Mouse (Mus musculus): ENCODE measurements around the gene Med26. TPM values are rescaled to one million over a fixed set of nuclear protein-coding genes. Genes with fewer than 3 reads are reported as not detected.

Gene Med26
- polyA plus RNA-seq, 1 experiment from 2014 or later: 11.9 TPM

DNA sequence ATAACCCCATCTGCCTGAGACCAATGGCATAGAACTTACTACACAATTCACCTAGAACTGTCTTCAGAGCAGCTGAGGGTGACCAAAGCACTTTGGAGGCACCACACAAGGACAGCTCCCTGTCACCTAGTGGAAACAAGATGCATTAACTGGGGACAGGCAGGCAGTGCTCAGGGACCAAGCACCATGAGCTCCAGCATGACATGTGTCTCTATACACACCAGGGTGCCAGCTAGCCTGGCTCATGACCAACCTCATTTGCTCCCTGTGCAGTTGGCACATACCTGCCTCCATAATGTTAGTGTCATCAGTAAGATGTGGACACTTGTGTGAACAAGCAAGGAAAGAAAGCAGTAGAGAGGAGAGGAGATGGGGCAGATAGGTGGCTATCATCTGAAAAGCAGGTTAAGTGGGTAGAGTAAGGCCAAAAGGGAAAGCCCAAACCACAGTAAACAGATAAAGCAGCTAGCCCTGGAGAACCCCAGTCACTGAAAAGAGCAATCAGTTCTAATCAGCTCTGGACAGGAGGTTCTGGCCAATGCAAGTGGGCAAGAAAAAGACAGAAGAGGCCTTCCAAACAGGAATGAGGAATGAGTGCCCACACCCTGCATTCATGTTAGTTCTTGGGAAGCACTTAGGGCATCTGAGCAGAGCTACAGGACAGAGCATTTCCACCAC lies 43.3 kb downstream of the Med26 start:
- H3K27me3 ChIP-seq (ENCODE audit: insufficient read depth, low read length): no peaks in the 10 kb centered on the region
- ATAC-seq (replicated peaks; ENCODE audit: low FRiP score, low read depth): no peak

DNA sequence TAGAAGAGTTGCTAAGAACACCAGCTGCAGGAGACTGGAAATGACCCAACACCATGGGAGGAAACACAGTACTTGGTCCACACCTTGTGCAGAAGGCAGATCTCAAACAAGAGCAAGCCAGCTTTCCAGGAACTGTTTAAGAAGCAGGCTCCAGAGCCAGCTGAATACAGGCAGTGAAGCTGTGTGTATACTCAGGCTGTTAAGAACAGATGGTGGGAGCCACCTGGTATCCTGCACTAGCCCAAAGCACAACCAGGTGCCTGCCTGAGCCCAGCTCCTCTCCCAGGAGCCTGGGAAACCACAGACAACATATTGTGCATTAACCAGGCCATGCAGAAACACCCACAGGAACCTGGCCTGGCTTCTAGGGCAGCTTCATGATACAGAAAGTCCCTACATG lies 43.9 kb downstream of the Med26 start:
- H3K4me3 ChIP-seq (replicated peaks; ENCODE audit: low read depth, low read length): no peak overlapping the region
- ATAC-seq (replicated peaks; ENCODE audit: low FRiP score, low read depth): no peak
- TF ChIP-seq CTCF (IDR thresholded peaks at IDR 0.05; ENCODE audit: low read depth): no peak

More for the DNA sequence above, 43.3 kb downstream of the Med26 start:
- Histone ChIP-seq H3K9ac (ENCODE audit: low read depth, low read length) (no peak overlapping the region), H3K27ac (no peak overlapping the region), H3K4me3 (replicated peaks; ENCODE audit: low read depth, low read length) (no peak overlapping the region), H3K36me3 (ENCODE audit: insufficient read depth, low read length) (0 out of 2 replicates have a peak, but pooled peaks cover 3% of the 10 kb centered on the region), H3K4me2 (ENCODE audit: low read length) (no peak overlapping the region), H3K4me1 (replicated peaks; ENCODE audit: insufficient read depth, low read length) (no peaks in the 10 kb centered on the region), H3K9me3 (replicated peaks; ENCODE audit: low read length) (no peaks in the 10 kb centered on the region)
- DNase-seq (ENCODE audit: low spot score): no peak
- no peak for TF ChIP-seq CTCF (IDR thresholded peaks at IDR 0.05; ENCODE audit: low read depth)

GRCm38 (mm10) chr8:72500521-72500931 lies 47.5 kb downstream of the Med26 start:
- no peaks in the 10 kb centered on the region for H3K9me3 ChIP-seq (replicated peaks; ENCODE audit: low read length)

More for the DNA sequence above, 43.9 kb downstream of the Med26 start:
- DNase-seq (ENCODE audit: low spot score): no peak
- H3K27me3 ChIP-seq (ENCODE audit: insufficient read depth, low read length): no peaks in the 10 kb centered on the region
- H3K36me3 ChIP-seq (ENCODE audit: insufficient read depth, low read length): no peaks in the 10 kb centered on the region
- H3K9me3 ChIP-seq (replicated peaks; ENCODE audit: low read length): no peaks in the 10 kb centered on the region
- no peaks in the 10 kb centered on the region for H3K4me1 ChIP-seq (replicated peaks; ENCODE audit: insufficient read depth, low read length)
- H3K9ac ChIP-seq (ENCODE audit: low read depth, low read length): no peak overlapping the region
- no peak overlapping the region for H3K27ac ChIP-seq
- H3K4me2 ChIP-seq (ENCODE audit: low read length): no peak overlapping the region

DNA sequence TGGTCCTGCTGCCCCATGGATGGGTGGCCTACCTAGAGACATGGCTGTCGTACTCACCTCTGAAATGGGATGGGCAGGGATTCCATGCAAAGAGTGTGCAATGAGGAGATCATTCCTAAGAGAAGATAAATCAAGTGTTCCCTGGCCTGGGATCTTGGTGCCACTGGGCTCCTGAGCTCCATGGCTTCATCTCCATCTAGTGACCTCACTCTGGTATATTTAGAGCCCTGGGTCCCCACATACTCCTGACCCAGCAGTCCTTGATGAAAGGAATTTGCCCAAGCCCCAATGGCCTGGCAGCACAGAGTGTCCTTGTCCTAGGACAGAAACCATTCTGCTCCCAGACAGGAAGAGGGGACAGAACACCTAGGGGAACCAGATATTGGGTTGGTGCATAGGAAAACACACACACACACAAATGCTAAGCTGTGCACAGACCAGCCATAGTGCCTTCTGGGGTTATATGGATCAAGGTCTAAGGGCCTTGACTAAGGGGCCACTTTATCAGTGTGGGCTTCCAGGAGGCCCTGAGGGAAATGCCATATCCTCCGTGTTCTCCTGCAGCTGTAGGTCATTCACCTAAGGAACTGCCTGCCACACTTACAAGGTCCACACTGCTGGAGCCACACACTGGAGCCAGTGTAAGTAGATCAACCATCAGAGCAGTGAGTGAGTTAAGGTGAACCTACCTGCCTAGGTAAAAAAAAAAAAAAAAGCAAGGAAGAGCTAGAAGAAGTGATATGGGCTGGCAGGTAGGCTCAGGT lies 48.4 kb downstream of the Med26 start:
- Histone ChIP-seq H3K4me1 (replicated peaks; ENCODE audit: insufficient read depth, low read length) (no peaks in the 10 kb centered on the region), H3K36me3 (ENCODE audit: insufficient read depth, low read length) (peaks cover 21% of the 10 kb centered on the region; the same call in 1 of the 2 replicates), H3K4me3 (replicated peaks; ENCODE audit: low read depth, low read length) (no peak overlapping the region), H3K9ac (ENCODE audit: low read depth, low read length) (no peak overlapping the region), H3K27me3 (ENCODE audit: insufficient read depth, low read length) (no peaks in the 10 kb centered on the region), H3K27ac (no peak overlapping the region), H3K9me3 (replicated peaks; ENCODE audit: low read length) (no peaks in the 10 kb centered on the region), H3K4me2 (ENCODE audit: low read length) (no peak overlapping the region)
- no peak for TF ChIP-seq CTCF (IDR thresholded peaks at IDR 0.05; ENCODE audit: low read depth)
- WGBS: 89% methylated on average over 2 of the region's 2 CpGs
- no peak for DNase-seq (ENCODE audit: low spot score)
- ATAC-seq (replicated peaks; ENCODE audit: low FRiP score, low read depth): no peak

More at GRCm38 (mm10) chr8:72500521-72500931, 47.5 kb downstream of the Med26 start:
- Histone ChIP-seq H3K36me3 (ENCODE audit: insufficient read depth, low read length) (peaks cover 16% of the 10 kb centered on the region; the same call in 1 of the 2 replicates), H3K4me3 (replicated peaks; ENCODE audit: low read depth, low read length) (no peak overlapping the region), H3K9ac (ENCODE audit: low read depth, low read length) (no peak overlapping the region), H3K27ac (no peak overlapping the region), H3K4me2 (ENCODE audit: low read length) (no peak overlapping the region), H3K27me3 (ENCODE audit: insufficient read depth, low read length) (no peaks in the 10 kb centered on the region), H3K4me1 (replicated peaks; ENCODE audit: insufficient read depth, low read length) (no peaks in the 10 kb centered on the region)
- no peak for TF ChIP-seq CTCF (IDR thresholded peaks at IDR 0.05; ENCODE audit: low read depth)
- WGBS: 86% methylated on average over 1 of the region's 1 CpGs
- ATAC-seq (replicated peaks; ENCODE audit: low FRiP score, low read depth) (no peak), DNase-seq (ENCODE audit: low spot score) (no peak)

DNA sequence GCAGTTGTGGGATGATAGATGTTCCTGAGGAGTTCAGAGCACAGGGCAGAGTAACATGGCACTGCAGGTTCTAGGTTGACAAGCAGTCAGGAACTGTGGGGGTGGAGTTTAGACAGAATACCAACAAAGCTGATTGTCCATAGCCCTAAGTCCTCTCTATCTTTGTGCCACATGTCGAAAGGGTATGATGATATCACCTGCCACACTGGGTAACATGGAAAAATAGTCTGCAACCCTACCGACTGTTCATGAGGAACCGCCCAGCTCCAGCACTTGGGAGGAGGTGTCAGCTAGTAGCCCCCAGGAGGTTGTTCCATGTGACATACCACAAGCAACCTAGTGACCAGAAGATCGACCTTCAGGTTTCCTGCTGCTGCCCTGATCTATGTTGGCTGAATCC lies 49.5 kb downstream of the Med26 start:
- Histone ChIP-seq H3K9me3 (replicated peaks; ENCODE audit: low read length) (no peaks in the 10 kb centered on the region), H3K4me2 (ENCODE audit: low read length) (no peak overlapping the region), H3K27me3 (ENCODE audit: insufficient read depth, low read length) (no peaks in the 10 kb centered on the region), H3K4me3 (replicated peaks; ENCODE audit: low read depth, low read length) (no peak overlapping the region), H3K36me3 (ENCODE audit: insufficient read depth, low read length) (peaks cover 21% of the 10 kb centered on the region; the same call in 1 of the 2 replicates), H3K4me1 (replicated peaks; ENCODE audit: insufficient read depth, low read length) (0 out of 2 replicates have a peak, but pooled peaks cover under 1% of the 10 kb centered on the region), H3K27ac (no peak overlapping the region), H3K9ac (ENCODE audit: low read depth, low read length) (no peak overlapping the region)
- ATAC-seq (replicated peaks; ENCODE audit: low FRiP score, low read depth): no peak
- no peak for TF ChIP-seq CTCF (IDR thresholded peaks at IDR 0.05; ENCODE audit: low read depth)
- no peak for DNase-seq (ENCODE audit: low spot score)
- 88% methylated on average over 4 of the region's 4 CpGs for WGBS

DNA sequence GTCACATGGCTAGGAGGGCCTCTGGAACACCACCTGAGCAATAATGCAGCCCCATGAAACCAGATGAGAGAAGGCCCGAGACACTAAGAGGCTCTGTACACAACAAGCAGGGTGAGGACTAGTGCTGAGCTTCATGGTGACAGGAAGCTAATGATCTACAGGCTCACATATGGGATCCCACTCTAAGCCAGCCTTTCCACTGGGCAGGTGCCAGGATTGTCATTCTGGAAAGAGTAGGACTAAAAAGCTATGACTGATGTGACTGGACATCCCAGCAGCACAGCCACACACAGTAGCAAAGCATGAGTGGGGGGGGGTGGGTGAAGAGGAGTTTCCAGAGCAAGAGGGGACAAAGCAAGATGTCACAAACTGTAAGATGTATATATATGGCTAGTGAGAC lies 50.2 kb downstream of the Med26 start:
- Histone ChIP-seq H3K27me3 (ENCODE audit: insufficient read depth, low read length) (no peaks in the 10 kb centered on the region), H3K9me3 (replicated peaks; ENCODE audit: low read length) (no peaks in the 10 kb centered on the region), H3K27ac (no peak overlapping the region), H3K9ac (ENCODE audit: low read depth, low read length) (no peak overlapping the region), H3K4me2 (ENCODE audit: low read length) (no peak overlapping the region), H3K4me3 (replicated peaks; ENCODE audit: low read depth, low read length) (no peak overlapping the region), H3K4me1 (replicated peaks; ENCODE audit: insufficient read depth, low read length) (0 out of 2 replicates have a peak, but pooled peaks cover 3% of the 10 kb centered on the region), H3K36me3 (ENCODE audit: insufficient read depth, low read length) (peaks cover 21% of the 10 kb centered on the region; the same call in 1 of the 2 replicates)
- DNase-seq (ENCODE audit: low spot score) (no peak), ATAC-seq (replicated peaks; ENCODE audit: low FRiP score, low read depth) (no peak)
- 93% methylated on average over 1 of the region's 1 CpGs for WGBS
- no peak for TF ChIP-seq CTCF (IDR thresholded peaks at IDR 0.05; ENCODE audit: low read depth)
